Mouse (Mus musculus) lung, postnatal 0 days (tissue): ENCODE data around the gene Tnfaip1. TPM values are rescaled to one million over a fixed set of nuclear protein-coding genes. Genes with fewer than 3 reads are reported as not detected.
A peak's percentile ranks its signal among the peaks of the same experiment; 100 is the strongest.
"Not testable (repeated sequence)": the region's sequence is repeated elsewhere in the genome, so short reads cannot be mapped to it uniquely, and the experiment has no call there.

Source experiments
- ATAC-seq: fragments of 200-750 bp; cut with Nextera tagmentation; 2 replicates; pipeline ENCODE4 v1.8.0; 2017; ENCODE audit warnings: moderate library complexity
- DNase-seq: peaks from one replicate; pipeline ENCODE4 v3.0.0-alpha.2; 2016; ENCODE audit warnings: low spot score
- H3K27ac ChIP-seq: fragments of 300-500 bp; sonication (generic); 2 replicates; pipeline ENCODE4 v1.5.1; 2014; ENCODE audit warnings: antibody characterized with exemption, mild to moderate bottlenecking, low read length, mixed read lengths
- H3K27me3 ChIP-seq: fragments of 300-500 bp; sonication (generic); replicated peaks from 2 replicates; pipeline ENCODE4 v1.6.1; 2014; ENCODE audit warnings: low read length, mixed read lengths; ENCODE audit not compliant: insufficient read depth
- H3K36me3 ChIP-seq: fragments of 300-500 bp; sonication (generic); 2 replicates; pipeline ENCODE4 v1.6.1; 2014; ENCODE audit warnings: low read length, mixed read lengths; ENCODE audit not compliant: insufficient read depth
- H3K4me1 ChIP-seq: fragments of 300-500 bp; sonication (generic); 2 replicates; pipeline ENCODE4 v1.6.1; 2014; ENCODE audit warnings: antibody characterized with exemption, low read depth, low read length, mixed read lengths; ENCODE audit not compliant: insufficient read depth
- H3K4me2 ChIP-seq: fragments of 300-500 bp; sonication (generic); replicated peaks from 2 replicates; pipeline ENCODE4 v1.6.1; 2014; ENCODE audit warnings: low read depth, mild to moderate bottlenecking, low read length, moderate library complexity, mixed read lengths
- H3K4me3 ChIP-seq: fragments of 300-500 bp; sonication (generic); 2 replicates; pipeline ENCODE4 v1.5.1; 2014; ENCODE audit warnings: low read depth, low read length
- H3K9ac ChIP-seq: fragments of 300-500 bp; sonication (generic); replicated peaks from 2 replicates; pipeline ENCODE4 v1.6.1; 2014; ENCODE audit warnings: low read depth, mild to moderate bottlenecking
- H3K9me3 ChIP-seq: fragments of 300-500 bp; sonication (generic); 2 replicates; pipeline ENCODE4 v1.6.1; 2016; ENCODE audit warnings: low read length, mixed read lengths
- CTCF ChIP-seq: IDR thresholded peaks from 2 replicates; pipeline ENCODE4 v1.5.1; 2016; ENCODE audit warnings: antibody characterized with exemption, mild to moderate bottlenecking
- EP300 ChIP-seq: IDR thresholded peaks from 2 replicates; pipeline ENCODE4 v1.6.1; 2016; ENCODE audit warnings: antibody characterized with exemption, mild to moderate bottlenecking, control low read depth
- WGBS: fragments of 180-500 bp; shearing (Covaris S2); extraction: QIAGEN DNeasy Blood & Tissue Kit; methylation state at CpG from one replicate; pipeline ENCODE4 v1.1.7; 2014; 5-methylcytosine and 5-hydroxymethylcytosine counted together
- polyA plus RNA-seq: library from polyadenylated mRNA; unstranded; fragments of >200 nt; fragmentation: Nextera tagmentation; extraction: Ambion mirVana; gene quantifications from 2 replicates; pipeline ENCODE4 v1.2.1, GENCODE M21; 2015

Tnfaip1 gene
- 93.3 and 96.6 TPM in 2 replicates for polyA plus RNA-seq

DNA sequence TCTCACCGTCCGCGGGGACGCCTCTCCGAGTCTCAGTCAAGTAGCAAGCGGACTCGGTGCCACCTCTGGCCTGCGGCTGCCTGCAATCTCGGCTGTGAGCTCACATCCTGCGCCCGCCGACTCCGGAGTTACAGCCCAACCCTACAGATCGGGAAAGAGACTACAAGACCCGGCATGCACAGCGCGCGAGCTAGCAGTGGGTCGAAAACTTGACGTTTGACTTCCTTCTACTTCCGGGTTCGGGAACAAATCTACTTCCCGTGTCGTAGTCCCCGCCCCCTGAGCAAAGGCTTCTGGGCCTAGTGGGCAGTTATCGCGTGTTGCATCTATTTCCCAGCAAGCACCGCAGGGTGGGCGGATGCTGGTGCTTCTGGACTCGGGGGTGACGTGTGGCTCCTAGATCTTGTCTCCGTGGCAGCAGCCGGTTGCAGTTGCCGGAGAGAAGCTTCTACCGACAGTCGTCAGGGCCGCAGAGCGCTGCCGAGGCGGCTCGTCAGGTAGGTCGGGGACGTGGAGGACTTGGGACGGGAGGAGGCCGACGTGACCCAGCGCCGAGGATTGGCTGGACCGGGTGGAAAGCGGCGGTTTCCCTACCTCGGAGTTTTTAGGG lies at the start of gene Tnfaip1, which contains the start of gene Ift20:
TSS of gene Tnfaip1 (minus strand) at position 253 of the 610 bp plus-strand sequence.
TSS of gene Ift20 (plus strand) at position 282 of the 610 bp plus-strand sequence.
- Histone ChIP-seq H3K4me1 (peaks cover 4% of the 10 kb centered on the region; the same call in 1 of the 2 replicates), H3K27ac (peak within 1 kb of the TSS; percentile 98), H3K4me2 (peak within 1 kb of the TSS; percentile 70), H3K9ac (peak within 1 kb of the TSS; percentile 83), H3K9me3 (no peaks in the 10 kb centered on the region), H3K4me3 (peak within 1 kb of the TSS; percentile 79), H3K36me3 (0 out of 2 replicates have a peak, but pooled peaks cover 9% of the 10 kb centered on the region), H3K27me3 (no peaks in the 10 kb centered on the region)
- under 1% methylated on average over 52 of the region's 52 CpGs for WGBS
- ATAC-seq, result peak; percentile 97
- peak; percentile 100 for DNase-seq
- TF ChIP-seq CTCF, result peak; percentile 13; the same call in 1 of the 2 replicates
- peak; percentile 79 for TF ChIP-seq EP300

DNA sequence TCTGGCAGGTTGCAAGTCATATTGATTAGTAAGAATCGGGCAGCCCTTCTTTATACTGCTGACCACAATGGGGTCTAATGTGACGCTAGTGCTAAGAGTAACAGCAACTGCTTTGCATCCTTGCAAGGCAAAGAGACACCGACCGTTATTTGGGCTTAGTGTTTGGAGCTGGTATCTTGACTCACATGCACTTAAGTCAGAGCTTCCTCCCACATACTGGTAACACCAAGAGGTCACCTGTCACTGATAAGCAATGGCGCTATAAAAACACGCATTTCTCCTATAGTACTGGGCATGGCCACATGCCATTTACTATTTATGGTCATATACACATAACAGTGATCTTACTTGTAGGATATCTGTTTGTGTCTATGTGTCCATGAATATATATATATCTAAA lies 46.7 kb upstream of the Tnfaip1 start:
- Histone ChIP-seq H3K9ac (no peak overlapping the region), H3K4me3 (no peak overlapping the region), H3K9me3 (no peaks in the 10 kb centered on the region), H3K36me3 (peaks cover 16% of the 10 kb centered on the region), H3K27ac (no peak overlapping the region), H3K27me3 (no peaks in the 10 kb centered on the region), H3K4me1 (no peaks in the 10 kb centered on the region), H3K4me2 (no peak overlapping the region)
- DNase-seq (no peak), ATAC-seq (no peak)
- TF ChIP-seq CTCF (no peak), EP300 (no peak)
- WGBS, result 85% methylated on average over 6 of the region's 6 CpGs

DNA sequence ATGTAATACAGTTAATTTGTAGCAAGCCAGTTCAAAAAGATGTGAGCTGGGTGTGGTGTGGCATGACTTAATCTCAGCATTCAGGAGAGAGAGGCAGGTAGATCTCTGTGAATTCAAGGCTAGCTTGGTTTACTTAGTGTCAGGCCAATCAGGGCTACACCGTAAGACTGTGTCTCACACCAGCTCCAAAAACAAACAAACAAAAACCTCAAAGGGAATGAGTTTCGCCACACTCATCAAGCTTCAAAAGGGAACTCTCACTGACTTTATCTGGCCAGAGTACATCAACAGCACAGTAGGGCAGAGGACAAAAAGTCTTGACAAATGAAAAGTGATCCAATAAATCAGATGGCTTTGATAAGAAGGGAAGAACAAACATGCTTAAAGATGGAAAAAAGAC lies 38.8 kb upstream of the Tnfaip1 start:
- H3K9me3 ChIP-seq, result no peaks in the 10 kb centered on the region
- DNase-seq (no peak), ATAC-seq (peak; percentile 26; the same call in 1 of the 2 replicates)
- H3K36me3 ChIP-seq, result peaks cover 5% of the 10 kb centered on the region
- WGBS, result 40% methylated on average over 2 of the region's 2 CpGs
- H3K9ac ChIP-seq, result no peak overlapping the region
- H3K27ac ChIP-seq, result no peak overlapping the region
- H3K4me3 ChIP-seq, result no peak overlapping the region
- no peaks in the 10 kb centered on the region for H3K4me1 ChIP-seq
- H3K27me3 ChIP-seq, result no peaks in the 10 kb centered on the region
- no peak overlapping the region for H3K4me2 ChIP-seq
- TF ChIP-seq EP300, result no peak
- TF ChIP-seq CTCF, result no peak

DNA sequence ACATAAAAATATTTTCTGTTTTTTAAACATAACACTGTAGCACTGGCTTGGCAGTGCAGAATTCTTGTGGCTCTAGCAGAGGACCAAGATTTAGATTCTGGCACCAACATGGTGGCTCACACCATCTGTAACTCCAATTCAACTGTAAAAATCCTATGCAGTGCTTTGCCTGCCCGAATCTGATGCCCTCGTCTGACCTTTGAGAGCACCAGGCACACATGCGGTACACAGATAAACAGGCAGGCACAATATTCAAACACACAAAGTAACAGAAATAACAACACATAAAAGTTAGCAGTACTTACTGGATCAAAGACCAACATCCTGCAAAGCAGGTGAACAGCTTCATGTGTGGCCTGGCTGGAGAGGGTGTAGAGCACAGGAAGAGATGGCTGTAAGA lies 38.4 kb upstream of the Tnfaip1 start:
- no peak for TF ChIP-seq CTCF
- TF ChIP-seq EP300, result no peak
- H3K4me2 ChIP-seq, result no peak overlapping the region
- no peak overlapping the region for H3K9ac ChIP-seq
- H3K4me3 ChIP-seq, result no peak overlapping the region
- DNase-seq (no peak), ATAC-seq (no peak)
- 81% methylated on average over 3 of the region's 3 CpGs for WGBS
- no peak overlapping the region for H3K27ac ChIP-seq
- H3K9me3 ChIP-seq, result no peaks in the 10 kb centered on the region
- H3K36me3 ChIP-seq, result peaks cover 5% of the 10 kb centered on the region
- no peaks in the 10 kb centered on the region for H3K4me1 ChIP-seq
- no peaks in the 10 kb centered on the region for H3K27me3 ChIP-seq

DNA sequence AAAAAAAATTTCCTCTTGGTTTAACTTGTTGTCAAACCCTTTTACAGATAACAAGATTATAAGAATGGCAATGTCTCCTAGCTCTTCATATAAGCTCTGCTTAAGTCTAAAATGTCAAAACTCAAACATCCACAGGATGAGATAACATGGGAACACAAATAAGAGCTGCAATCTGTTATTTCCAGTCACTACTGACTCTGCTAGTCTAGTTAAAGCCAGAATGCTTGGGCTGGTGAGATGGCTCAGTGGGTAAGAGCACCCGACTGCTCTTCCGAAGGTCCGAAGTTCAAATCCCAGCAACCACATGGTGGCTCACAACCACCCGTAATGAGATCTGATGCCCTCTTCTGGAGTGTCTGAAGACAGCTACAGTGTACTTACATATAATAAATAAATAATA lies 37.9 kb upstream of the Tnfaip1 start:
- ATAC-seq, H3K4me2 ChIP-seq, H3K27me3 ChIP-seq, H3K4me1 ChIP-seq, H3K36me3 ChIP-seq, H3K27ac ChIP-seq, H3K4me3 ChIP-seq, H3K9ac ChIP-seq, DNase-seq, H3K9me3 ChIP-seq: not testable (repeated sequence)
- WGBS, result 100% methylated on average over 3 of the region's 4 CpGs

DNA sequence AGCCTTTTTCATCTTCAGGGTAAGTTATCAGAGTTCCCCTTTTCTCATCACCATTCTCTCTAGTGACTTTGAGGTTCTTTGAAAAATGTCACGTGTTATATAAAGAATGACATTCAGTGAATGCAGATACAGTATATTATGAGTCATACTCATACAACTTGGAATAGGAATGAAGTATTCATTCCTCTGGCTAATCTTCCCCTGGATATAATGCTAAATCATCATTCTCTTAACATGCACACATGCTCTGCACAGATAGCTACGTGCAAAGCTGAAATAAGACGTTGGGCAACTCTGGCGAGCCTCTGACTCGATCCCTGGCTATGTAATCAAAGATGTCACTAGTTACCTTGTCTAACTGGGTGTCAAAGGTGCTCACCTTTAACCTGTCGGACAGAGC lies 35.7 kb upstream of the Tnfaip1 start:
- Histone ChIP-seq H3K27me3 (no peaks in the 10 kb centered on the region), H3K9ac (no peak overlapping the region), H3K27ac (no peak overlapping the region), H3K4me3 (no peak overlapping the region), H3K9me3 (no peaks in the 10 kb centered on the region), H3K4me2 (no peak overlapping the region), H3K36me3 (peaks cover 5% of the 10 kb centered on the region), H3K4me1 (no peaks in the 10 kb centered on the region)
- ATAC-seq, result no peak
- DNase-seq, result no peak
- 82% methylated on average over 6 of the region's 6 CpGs for WGBS
- TF ChIP-seq CTCF (no peak), EP300 (no peak)
